In genomic region chr15:99026259-99026658, GRCm38 (mm10) we compare ENCODE assay signal across 10 mouse cellular contexts. TPM values are rescaled to one million over a fixed set of nuclear protein-coding genes. Genes with fewer than 3 reads are reported as not detected.
DNase-seq lines count a peak whose midpoint lies in the region; ATAC-seq and TF ChIP-seq lines count a peak whose summit lies in the region.
"Had no signal": no experiment of that assay in that cellular context is flagged by ENCODE, and none has a peak within 500 bp of the region (broad histone marks: within the 10 kb centered on the region; RNA-seq: fewer than 3 reads in every experiment).

No protein-coding gene starts in this region.

- TF ChIP-seq CTCF in heart, adult 2 months (IDR thresholded peaks at IDR 0.05): peak; percentile 72
- no peak for TF ChIP-seq CTCF in thymus, adult 2 months (IDR thresholded peaks at IDR 0.05; ENCODE audit: borderline replicate concordance, control insufficient read depth, extremely low read depth, insufficient read depth, low read length, poor library complexity)
- peak; percentile 33; the same call in 1 of the 2 replicates for TF ChIP-seq CTCF in liver, adult 2 months (IDR thresholded peaks at IDR 0.05; ENCODE audit: low read depth, low read length)

- no peaks in the 10 kb centered on the region for H3K36me3 ChIP-seq in heart, adult 2 months (ENCODE audit: control insufficient read depth, insufficient read depth, low read length)
- H3K36me3 ChIP-seq in heart, embryonic 11.5 days (ENCODE audit: control insufficient read depth, insufficient read depth, low read length): no peaks in the 10 kb centered on the region
- H3K36me3 ChIP-seq in thymus, adult 2 months (ENCODE audit: control insufficient read depth, insufficient read depth, low read length): no peaks in the 10 kb centered on the region
- no peaks in the 10 kb centered on the region for H3K36me3 ChIP-seq in liver, adult 2 months (ENCODE audit: control insufficient read depth, insufficient read depth, low read length)
- H3K36me3 ChIP-seq: hindbrain, embryonic 15.5 days had no signal

- H3K9me3 ChIP-seq in heart, embryonic 11.5 days (replicated peaks; ENCODE audit: control insufficient read depth, low read length): no peaks in the 10 kb centered on the region; the same call in 1 of the 2 replicates
- H3K9me3 ChIP-seq: hindbrain, embryonic 15.5 days had no signal

- TF ChIP-seq POLR2A in heart, adult 2 months (IDR thresholded peaks at IDR 0.05; ENCODE audit: insufficient read depth, low read depth, low read length): no peak
- no peak for TF ChIP-seq POLR2A in thymus, adult 2 months (IDR thresholded peaks at IDR 0.05; ENCODE audit: control insufficient read depth, extremely low read depth, insufficient read depth, low read length, poor library complexity)
- TF ChIP-seq POLR2A in liver, adult 2 months (IDR thresholded peaks at IDR 0.05; ENCODE audit: extremely low read depth, insufficient read depth, low read length): no peak

- no peak for TF ChIP-seq EP300 in heart, adult 2 months (IDR thresholded peaks at IDR 0.05; ENCODE audit: insufficient read depth, low read depth, low read length)

- H3K4me2 ChIP-seq in heart, embryonic 11.5 days: no peak overlapping the region
- H3K4me2 ChIP-seq: hindbrain, embryonic 15.5 days had no signal

- intact Hi-C loops in heart, adult 2 months (cut with DNase I): no loop called here

- no peaks in the 10 kb centered on the region for H3K79me2 ChIP-seq in heart, adult 2 months (replicated peaks; ENCODE audit: control insufficient read depth, insufficient read depth, low read length)
- no peaks in the 10 kb centered on the region for H3K79me2 ChIP-seq in liver, adult 2 months (ENCODE audit: control insufficient read depth, insufficient read depth, low read length)

- no peak overlapping the region for H3K4me3 ChIP-seq in heart, adult 2 months
- no peak overlapping the region for H3K4me3 ChIP-seq in heart, embryonic 11.5 days (ENCODE audit: low read depth, low read length)
- H3K4me3 ChIP-seq in thymus, adult 2 months (ENCODE audit: control insufficient read depth, insufficient read depth, low read length): no peak overlapping the region
- H3K4me3 ChIP-seq in liver, adult 2 months (ENCODE audit: insufficient read depth, low read depth, low read length): no peak overlapping the region
- H3K4me3 ChIP-seq: hindbrain, embryonic 15.5 days; megakaryocyte, embryonic 14.5 days had no signal

- H3K27ac ChIP-seq in heart, adult 2 months: no peak overlapping the region
- no peak overlapping the region for H3K27ac ChIP-seq in heart, embryonic 11.5 days (ENCODE audit: low read depth, low read length)
- H3K27ac ChIP-seq in thymus, adult 2 months (ENCODE audit: control insufficient read depth, insufficient read depth, low read length): no peak overlapping the region
- H3K27ac ChIP-seq in liver, adult 2 months (replicated peaks; ENCODE audit: insufficient read depth, low read depth, low read length): no peak overlapping the region
- H3K27ac ChIP-seq: hindbrain, embryonic 15.5 days had no signal

- no peak overlapping the region for H3K9ac ChIP-seq in heart, adult 2 months (ENCODE audit: low read depth, low read length)
- H3K9ac ChIP-seq in heart, embryonic 11.5 days (ENCODE audit: low read depth, low read length): no peak overlapping the region
- H3K9ac ChIP-seq in liver, adult 2 months (ENCODE audit: low read depth, low read length): no peak overlapping the region
- H3K9ac ChIP-seq: hindbrain, embryonic 15.5 days had no signal

- no peaks in the 10 kb centered on the region; the same call in 1 of the 2 replicates for H3K4me1 ChIP-seq in heart, adult 2 months (ENCODE audit: control insufficient read depth, insufficient read depth, low read length)
- no peaks in the 10 kb centered on the region; the same call in 1 of the 2 replicates for H3K4me1 ChIP-seq in heart, embryonic 11.5 days (ENCODE audit: control insufficient read depth, insufficient read depth, low read length)
- peaks cover 9% of the 10 kb centered on the region for H3K4me1 ChIP-seq in thymus, adult 2 months (replicated peaks; ENCODE audit: control insufficient read depth, insufficient read depth, low read length)
- H3K4me1 ChIP-seq in liver, adult 2 months (ENCODE audit: control insufficient read depth, insufficient read depth, low read length): peaks cover 3% of the 10 kb centered on the region

- ATAC-seq in heart, embryonic 11.5 days (replicated peaks; ENCODE audit: insufficient number of reproducible peaks, low FRiP score, low TSS enrichment): no peak
- ATAC-seq in inflammation-experienced regulatory T-cells, adult 6 months: no peak
- ATAC-seq in erythroblast, adult 5-6 weeks (replicated peaks; ENCODE audit: low FRiP score, poor library complexity, severe bottlenecking): no peak

- WGBS in heart, adult 2 months: 50% methylated on average over 4 of the region's 4 CpGs
- 64% methylated on average over 4 of the region's 4 CpGs for WGBS in heart, embryonic 11.5 days (ENCODE audit: insufficient replicate concordance)
- WGBS in thymus, adult 2 months: 57% methylated on average over 4 of the region's 4 CpGs
- WGBS in liver, adult 2 months: 66% methylated on average over 4 of the region's 4 CpGs

- DNase-seq in heart, adult 2 months: no peak
- peak; percentile 35 for DNase-seq in thymus, adult 2 months
- no peak for DNase-seq in thymus, adult 18-20 months
- DNase-seq in liver, adult 2 months (ENCODE audit: extremely low read depth, low read depth, low spot score): no peak
- no peak for DNase-seq in adrenal gland, adult 2 months

- no peaks in the 10 kb centered on the region for H3K27me3 ChIP-seq in heart, adult 2 months (ENCODE audit: control insufficient read depth, insufficient read depth, low read length)
- H3K27me3 ChIP-seq in heart, embryonic 11.5 days (ENCODE audit: control insufficient read depth, insufficient read depth, low read length): no peaks in the 10 kb centered on the region
- no peaks in the 10 kb centered on the region for H3K27me3 ChIP-seq in thymus, adult 2 months (ENCODE audit: control insufficient read depth, insufficient read depth, low read length)
- no peaks in the 10 kb centered on the region for H3K27me3 ChIP-seq in liver, adult 2 months (ENCODE audit: control insufficient read depth, insufficient read depth, low read length)

RNA-seq across cellular contexts. Expression of gene Tuba1c, which starts 3.4 kb away (rescaled TPM):
- total RNA-seq in heart, adult 2 months (2021): 10 to 100 TPM; 30.1 to 39.0 TPM
- 58.6 and 74.4 TPM in 2 replicates for polyA plus RNA-seq in heart, adult 2 months (2012; rRNA removed)
- polyA plus RNA-seq in heart, embryonic 11.5 days (2014; fragmentation: Nextera tagmentation; extraction: Ambion mirVana): 167 and 169 TPM in 2 replicates
- polyA plus RNA-seq in thymus, adult 2 months (2012; rRNA removed): 294 and 330 TPM in 2 replicates
- 60.9 and 85.4 TPM in 2 replicates for total RNA-seq in liver, adult 2 months (2014; rRNA removed)
- polyA plus RNA-seq in liver, adult 2 months (2012; rRNA removed): 281 and 339 TPM in 2 replicates
- polyA plus RNA-seq in inflammation-experienced regulatory T-cells, adult 6 months (2017; shearing (Covaris generic)): 100 to 1,000 TPM in 1 of 3 experiments, 10 to 100 TPM in 2; 70.4 to 203 (median 83.7) TPM
- 73.8 and 96.1 TPM in 2 replicates for total RNA-seq in erythroblast, adult 5-6 weeks (2015; ENCODE audit: low replicate concordance)
- 36.4 and 46.4 TPM in 2 replicates for total RNA-seq in erythroblast, adult 5-6 weeks (2017; ENCODE audit: low replicate concordance)
- 100 to 1,000 TPM; 270 to 284 TPM for total RNA-seq in adrenal gland, adult 2 months (2021)
- polyA plus RNA-seq in adrenal gland, adult 2 months (2012; rRNA removed): 205 and 318 TPM in 2 replicates

RNA-seq across cellular contexts. Expression of gene Prph, which starts 28.7 kb away (rescaled TPM):
- under 1 TPM; 0.13 to 0.80 TPM for total RNA-seq in heart, adult 2 months (2021)
- polyA plus RNA-seq in heart, adult 2 months (2012; rRNA removed): 1.00 and 2.1 TPM in 2 replicates
- polyA plus RNA-seq in heart, embryonic 11.5 days (2014; fragmentation: Nextera tagmentation; extraction: Ambion mirVana): 0.09 and 0.59 TPM in 2 replicates
- polyA plus RNA-seq in thymus, adult 2 months (2012; rRNA removed): 1.9 and 2.3 TPM in 2 replicates
- 0.07 and 0.09 TPM in 2 replicates for total RNA-seq in liver, adult 2 months (2014; rRNA removed)
- 0.09 and 0.39 TPM in 2 replicates for polyA plus RNA-seq in liver, adult 2 months (2012; rRNA removed)
- polyA plus RNA-seq in inflammation-experienced regulatory T-cells, adult 6 months (2017; shearing (Covaris generic)): not detected
- total RNA-seq in erythroblast, adult 5-6 weeks (2015; ENCODE audit: low replicate concordance): not detected in 2 replicates
- not detected in 2 replicates for total RNA-seq in erythroblast, adult 5-6 weeks (2017; ENCODE audit: low replicate concordance)
- under 1 TPM; 0.43 to 0.86 TPM for total RNA-seq in adrenal gland, adult 2 months (2021)
- 2.4 and 8.5 TPM in 2 replicates for polyA plus RNA-seq in adrenal gland, adult 2 months (2012; rRNA removed)

RNA-seq across cellular contexts. Expression of gene Troap, which starts 48.1 kb away (rescaled TPM):
- under 1 TPM in 1 of 2 experiments, not detected in 1; 0.31 TPM for total RNA-seq in heart, adult 2 months (2021)
- polyA plus RNA-seq in heart, adult 2 months (2012; rRNA removed): 0.18 and 0.53 TPM in 2 replicates
- 21.1 and 22.0 TPM in 2 replicates for polyA plus RNA-seq in heart, embryonic 11.5 days (2014; fragmentation: Nextera tagmentation; extraction: Ambion mirVana)
- polyA plus RNA-seq in thymus, adult 2 months (2012; rRNA removed): 40.8 and 57.0 TPM in 2 replicates
- 0.34 TPM in 1 of 2 replicates, not detected in the other for total RNA-seq in liver, adult 2 months (2014; rRNA removed)
- not detected in 2 replicates for polyA plus RNA-seq in liver, adult 2 months (2012; rRNA removed)
- polyA plus RNA-seq in inflammation-experienced regulatory T-cells, adult 6 months (2017; shearing (Covaris generic)): 1 to 10 TPM in 2 of 3 experiments, under 1 TPM in 1; 0.92 to 9.3 (median 1.1) TPM
- total RNA-seq in erythroblast, adult 5-6 weeks (2015; ENCODE audit: low replicate concordance): 11.9 and 21.7 TPM in 2 replicates
- total RNA-seq in erythroblast, adult 5-6 weeks (2017; ENCODE audit: low replicate concordance): 20.4 and 28.1 TPM in 2 replicates
- under 1 TPM; 0.73 to 0.78 TPM for total RNA-seq in adrenal gland, adult 2 months (2021)
- polyA plus RNA-seq in adrenal gland, adult 2 months (2012; rRNA removed): 2.8 and 5.2 TPM in 2 replicates
